Mouse (Mus musculus): ENCODE data around the gene Hcn2.
A peak's percentile ranks its signal among the peaks of the same experiment; 100 is the strongest.
"Not testable (repeated sequence)": the region's sequence is repeated elsewhere in the genome, so short reads cannot be mapped to it uniquely, and the experiment has no call there.

Hcn2 gene

DNA sequence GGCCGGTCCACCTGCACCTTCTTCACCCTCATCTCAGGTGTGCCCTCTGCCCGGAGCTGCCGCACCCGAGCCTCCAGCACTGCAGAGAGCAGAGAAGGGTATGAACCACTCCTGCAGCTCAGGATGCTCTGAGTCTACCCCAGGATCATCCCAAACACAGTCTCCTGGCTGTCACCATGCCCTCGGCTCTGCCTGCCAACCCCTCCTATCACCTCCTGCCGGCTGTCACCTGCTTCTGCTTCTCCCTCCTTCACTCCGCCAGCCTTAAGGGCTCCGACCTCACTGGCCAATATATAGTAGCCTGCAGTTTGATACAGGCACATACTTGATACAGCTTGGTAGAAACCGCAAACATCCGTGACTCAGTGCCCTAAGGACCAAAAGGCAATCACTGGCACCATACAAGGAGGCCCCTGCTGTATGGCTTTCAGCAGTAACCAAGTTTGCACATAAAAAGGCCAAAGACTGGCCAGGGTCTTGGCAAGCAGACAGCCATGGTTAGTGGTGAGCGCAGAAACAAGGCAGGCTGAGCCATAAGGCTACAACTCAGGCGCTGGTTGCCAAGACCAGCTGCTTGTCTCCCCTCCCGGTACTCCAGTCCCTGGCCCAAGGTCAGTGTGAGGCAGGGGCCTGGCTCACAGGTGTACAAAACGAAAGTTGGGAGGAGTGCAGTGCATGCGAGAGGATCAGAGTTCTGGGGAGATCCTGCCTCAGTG is 27.4 kb downstream of the Hcn2 start:
- no peak for DNase-seq (ENCODE audit: low read depth, low spot score)

DNA sequence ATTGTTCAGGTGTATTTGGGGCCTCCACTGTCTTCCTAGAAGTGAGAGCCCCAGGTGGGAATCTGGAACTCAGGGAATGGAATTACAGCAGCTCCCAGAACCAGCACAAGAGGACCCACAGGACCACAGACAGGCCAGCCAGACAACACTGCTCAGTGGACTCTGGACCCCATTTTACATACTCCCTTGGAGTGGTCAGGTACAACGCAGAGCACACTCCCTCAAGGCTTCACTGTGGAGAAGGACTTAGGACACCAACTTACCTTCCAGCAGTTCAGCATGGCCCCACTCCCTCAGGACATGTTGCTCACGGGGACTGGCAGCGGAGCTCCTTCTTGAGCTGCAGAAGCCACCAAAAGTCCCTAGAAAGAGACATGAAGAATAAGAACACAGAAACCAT is 29.0 kb downstream of the Hcn2 start:
- no peak for DNase-seq (ENCODE audit: low read depth, low spot score)

DNA sequence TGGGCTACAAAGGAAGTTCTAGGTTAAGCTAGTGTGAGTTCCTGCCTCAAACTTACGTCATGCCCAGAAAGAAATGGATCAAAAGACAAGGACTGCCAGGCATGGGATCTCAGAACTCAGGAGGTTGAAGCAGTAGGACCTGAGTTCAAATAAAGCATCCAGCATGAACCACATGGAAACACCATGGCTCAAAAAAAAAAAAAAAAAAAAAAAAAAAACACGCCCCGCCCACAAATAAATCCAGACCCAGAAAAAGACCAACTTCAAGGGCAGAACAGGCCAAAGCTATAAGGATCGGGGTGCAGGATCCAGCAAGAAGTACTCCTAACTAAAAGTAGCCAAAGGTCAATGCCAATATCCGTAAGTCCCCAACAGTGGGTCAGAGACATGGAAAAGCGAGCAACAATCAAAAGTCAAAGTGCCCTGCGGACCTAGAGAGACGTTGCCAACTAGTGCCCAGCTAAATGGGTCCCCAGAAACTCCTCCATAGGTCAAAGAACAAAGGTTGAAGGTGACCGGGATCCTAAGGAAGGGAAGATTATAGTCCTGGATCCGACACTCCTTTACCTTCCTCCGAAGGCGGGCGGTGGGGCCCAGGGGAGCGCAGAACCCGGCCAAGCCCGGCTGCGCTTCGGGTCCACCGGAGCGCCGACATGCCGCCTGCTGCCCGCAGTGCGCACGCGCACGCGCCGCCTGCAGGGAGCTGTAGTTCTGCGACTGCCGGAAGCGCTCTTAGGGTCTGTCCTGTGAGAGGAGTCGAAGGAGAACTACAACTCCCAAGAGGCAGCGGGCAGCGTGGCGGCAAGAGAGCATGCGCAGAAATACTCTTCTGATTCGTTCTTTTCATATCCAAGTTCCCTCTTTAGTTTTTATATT is 29.7 kb downstream of the Hcn2 start, which contains the start of gene Polrmt:
Polrmt (minus strand) TSS at position 684 of the 876 bp plus-strand sequence.
- DNase-seq (ENCODE audit: low read depth, low spot score): peak; percentile 97

DNA sequence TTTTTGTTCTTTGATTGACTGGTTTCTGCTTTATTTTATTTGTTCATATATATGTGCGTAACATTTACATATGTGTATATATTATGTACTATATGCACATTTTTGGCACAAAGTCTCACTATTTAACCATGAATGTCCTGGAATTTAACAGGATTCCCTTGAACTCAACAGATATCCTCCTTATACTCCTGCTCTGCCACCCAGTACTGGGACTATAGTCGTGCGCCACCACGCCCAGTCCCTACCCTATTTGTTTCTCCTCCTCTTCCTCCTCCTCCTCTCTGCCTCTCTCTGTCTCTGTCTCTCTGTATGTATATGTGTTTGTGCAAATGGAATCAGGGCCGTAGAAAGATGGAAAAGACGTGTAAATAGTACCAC is 30.3 kb downstream of the Hcn2 start:
- no peak for DNase-seq (ENCODE audit: low read depth, low spot score)

DNA sequence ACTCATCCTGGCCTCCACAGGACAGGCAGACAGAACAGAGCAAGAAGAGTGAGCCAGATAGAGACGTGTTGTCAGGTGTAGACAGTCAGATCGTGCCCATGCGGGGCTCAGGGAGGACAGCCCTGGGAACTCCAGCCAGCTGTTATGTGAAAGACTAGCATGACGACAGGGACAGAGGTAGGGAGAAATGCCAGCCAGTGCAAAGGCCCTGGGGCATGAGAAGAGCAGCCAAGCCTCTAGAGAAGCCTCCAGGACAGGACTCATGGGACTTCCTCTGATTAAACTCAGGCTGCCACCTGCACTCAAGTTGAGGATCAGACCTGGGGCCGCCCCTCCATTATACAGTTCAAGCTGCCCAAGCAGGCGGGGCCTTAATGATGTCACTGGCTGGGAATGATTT is 32.1 kb downstream of the Hcn2 start:
- no peak for DNase-seq (ENCODE audit: low read depth, low spot score)

DNA sequence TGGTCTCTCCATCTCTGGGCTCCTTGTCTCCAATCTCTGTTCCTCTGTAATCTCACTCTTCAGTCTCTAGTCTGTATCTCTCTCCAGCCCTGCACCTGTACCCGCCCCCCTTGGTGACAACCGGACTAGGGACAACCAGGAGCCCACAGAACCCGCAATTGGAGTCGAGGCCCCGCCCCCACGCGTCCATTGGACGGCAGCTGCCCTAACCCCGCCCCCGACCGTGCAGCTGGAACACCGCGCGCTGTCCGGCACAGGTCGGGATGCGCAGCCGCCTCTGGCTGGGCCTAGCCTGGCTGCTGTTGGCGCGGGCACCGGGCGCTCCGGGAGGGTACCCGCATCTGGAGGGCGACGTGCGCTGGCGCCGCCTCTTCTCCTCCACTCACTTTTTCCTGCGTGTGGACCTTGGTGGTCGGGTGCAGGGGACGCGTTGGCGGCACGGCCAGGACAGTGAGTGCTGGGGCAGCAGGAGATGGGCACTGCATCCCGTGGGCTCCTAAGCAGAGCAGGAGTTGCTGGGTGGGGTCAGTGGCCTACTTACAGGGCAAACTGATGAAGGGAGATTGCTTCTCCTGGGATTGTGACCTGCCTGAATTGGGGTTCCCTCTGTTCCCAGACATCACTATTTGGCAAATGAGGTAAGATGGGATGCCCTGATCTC is 38.6 kb downstream of the Hcn2 start, which contains the start of gene Fgf22:
Fgf22 (plus strand) TSS at position 221 of the 661 bp plus-strand sequence.
- no peak for DNase-seq (ENCODE audit: low read depth, low spot score)

DNA sequence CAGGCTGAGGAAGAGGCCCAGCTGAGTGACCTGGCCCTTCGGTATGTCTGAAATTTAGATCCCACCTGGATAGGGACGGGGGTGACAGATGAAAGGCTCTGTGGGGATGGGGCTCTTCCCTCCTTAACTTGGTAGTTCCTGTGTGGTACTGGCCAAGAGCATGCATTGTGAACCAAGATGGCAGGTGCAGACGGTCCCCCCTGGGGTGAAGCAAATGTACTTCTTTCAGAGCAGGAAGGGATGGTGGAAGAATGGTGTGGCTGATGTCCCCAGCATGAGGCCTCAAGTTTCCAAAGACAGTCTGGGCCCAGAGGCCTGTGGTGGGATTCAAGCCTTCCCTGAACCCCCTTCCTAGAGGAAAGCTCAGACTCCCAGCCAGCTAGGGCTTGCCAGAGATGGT is 39.4 kb downstream of the Hcn2 start:
- DNase-seq (ENCODE audit: low read depth, low spot score): no peak

DNA sequence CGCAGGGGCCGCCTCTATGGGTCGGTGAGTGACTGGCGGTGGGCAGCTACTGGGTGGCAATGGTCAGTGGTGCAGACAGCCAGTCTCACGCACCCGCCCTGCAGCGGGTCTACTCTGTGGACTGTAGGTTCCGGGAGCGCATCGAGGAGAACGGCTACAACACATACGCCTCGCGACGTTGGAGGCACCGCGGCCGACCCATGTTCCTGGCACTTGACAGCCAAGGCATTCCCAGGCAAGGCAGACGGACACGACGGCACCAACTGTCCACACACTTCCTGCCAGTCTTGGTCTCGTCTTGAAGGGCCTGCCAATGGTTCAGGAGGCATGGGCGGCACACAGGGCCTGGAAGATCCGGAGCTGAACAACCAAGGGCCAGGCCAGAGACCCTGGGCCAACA is 40.2 kb downstream of the Hcn2 start:
- no peak for DNase-seq (ENCODE audit: low read depth, low spot score)

DNA sequence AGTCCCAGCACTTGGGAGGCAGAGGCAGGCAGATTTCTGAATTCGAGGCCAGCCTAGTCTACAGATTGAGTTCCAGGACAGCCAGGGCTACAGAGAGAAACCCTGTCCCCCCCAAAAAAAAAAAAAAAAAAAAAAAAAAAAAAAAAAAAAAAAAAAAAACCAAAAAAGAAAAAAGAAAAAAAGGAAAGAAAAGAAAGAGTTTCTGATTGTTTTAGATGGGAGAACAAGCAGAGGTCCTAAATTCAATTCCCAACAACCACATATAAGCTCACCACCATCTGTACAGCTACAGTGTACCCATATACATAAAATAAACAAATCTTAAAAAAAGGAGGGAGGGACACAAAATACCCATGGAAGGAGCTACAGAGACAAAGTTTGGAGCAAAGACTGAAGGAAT is 43.2 kb downstream of the Hcn2 start:
- DNase-seq (ENCODE audit: low read depth, low spot score): not testable (repeated sequence)

DNA sequence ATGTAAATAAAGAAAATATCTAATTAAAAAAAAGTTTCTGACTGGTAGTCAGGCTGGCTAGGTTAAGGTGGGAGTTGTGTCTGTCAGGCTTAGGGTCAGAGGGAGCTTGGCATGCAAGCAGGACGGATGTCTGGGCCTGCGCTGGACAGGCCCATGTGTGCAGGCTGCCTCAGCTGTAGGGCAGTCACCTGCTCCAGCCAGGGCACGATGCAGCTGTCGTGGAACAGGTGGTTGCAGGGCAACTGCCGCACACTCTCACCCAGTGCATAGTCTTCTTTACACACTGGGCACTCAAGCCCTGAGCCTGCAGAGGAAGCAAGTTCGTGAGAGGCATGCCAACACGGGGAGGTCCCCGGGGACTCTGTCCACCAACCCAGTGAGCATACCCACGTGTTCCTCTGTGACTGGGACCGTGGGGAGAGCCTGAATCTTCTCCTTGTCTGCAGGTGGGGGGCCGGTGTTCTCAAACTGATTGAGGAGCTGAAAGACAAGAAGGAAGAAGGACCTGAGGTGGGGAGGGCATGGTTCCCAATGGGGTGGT is 44.2 kb downstream of the Hcn2 start:
- DNase-seq (ENCODE audit: low read depth, low spot score): no peak

DNA sequence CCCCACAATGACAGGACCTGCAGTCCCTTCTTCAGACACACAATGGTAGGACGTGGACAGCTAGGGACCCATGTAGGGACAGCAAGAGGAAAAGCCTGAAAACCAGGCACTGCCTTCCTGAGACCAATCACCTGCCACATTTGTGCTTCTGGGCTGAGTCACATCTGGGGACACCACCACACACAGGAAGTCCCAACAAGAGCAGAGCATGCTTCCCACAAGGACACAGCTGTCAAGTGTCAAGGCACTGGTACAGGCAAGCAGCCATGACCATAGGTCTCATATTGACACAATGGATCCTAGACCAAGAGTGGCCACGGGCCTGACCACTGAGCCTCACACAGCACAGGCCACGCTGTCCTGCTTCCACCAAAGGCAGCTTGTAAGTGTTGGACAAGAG is 46.4 kb downstream of the Hcn2 start:
- no peak for DNase-seq (ENCODE audit: low read depth, low spot score)

DNA sequence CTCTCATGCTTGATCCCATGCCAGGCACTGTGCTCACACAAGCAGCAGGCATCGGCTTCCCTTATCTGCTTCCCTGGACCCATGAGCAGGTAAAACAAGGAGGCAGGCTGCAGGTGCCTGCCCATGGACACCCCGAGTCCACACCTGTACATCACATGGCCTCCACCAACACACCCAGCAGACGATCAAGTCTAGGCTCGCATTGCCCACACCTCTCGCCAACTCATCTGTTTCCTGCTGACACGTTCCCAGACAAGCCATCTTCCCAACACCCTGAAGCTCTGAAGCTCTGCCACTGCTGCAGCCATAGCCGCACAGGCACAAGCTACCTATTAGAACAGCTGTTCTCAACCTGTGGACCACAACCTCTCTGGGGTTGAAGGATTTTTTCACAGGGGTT is 47.8 kb downstream of the Hcn2 start:
- DNase-seq (ENCODE audit: low read depth, low spot score): no peak

DNA sequence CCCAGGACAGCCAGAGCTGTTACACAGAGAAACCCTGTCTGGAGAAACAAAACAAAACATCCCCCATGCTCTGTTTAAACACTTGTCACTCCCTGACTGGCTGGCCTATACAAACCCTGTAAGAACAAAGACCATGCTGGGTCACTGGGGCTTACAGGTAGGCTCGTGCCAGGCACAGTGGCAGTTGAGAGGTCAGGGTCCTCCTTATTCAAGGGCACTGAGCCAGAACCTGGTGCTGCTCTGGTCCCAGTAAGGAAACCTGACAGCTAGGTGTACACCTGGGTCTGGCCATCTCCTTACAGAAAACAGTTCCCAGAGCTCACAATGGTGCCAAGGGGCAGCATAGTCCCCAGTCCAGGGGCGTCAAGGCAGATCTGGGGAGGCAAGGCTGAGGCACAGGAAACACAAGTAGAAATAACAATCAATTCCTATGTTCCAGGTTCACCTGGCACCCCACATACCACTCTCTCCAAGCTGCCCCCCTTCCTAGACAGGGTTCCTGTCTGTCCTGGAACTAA is 48.9 kb downstream of the Hcn2 start:
- no peak for DNase-seq (ENCODE audit: low read depth, low spot score)

DNA sequence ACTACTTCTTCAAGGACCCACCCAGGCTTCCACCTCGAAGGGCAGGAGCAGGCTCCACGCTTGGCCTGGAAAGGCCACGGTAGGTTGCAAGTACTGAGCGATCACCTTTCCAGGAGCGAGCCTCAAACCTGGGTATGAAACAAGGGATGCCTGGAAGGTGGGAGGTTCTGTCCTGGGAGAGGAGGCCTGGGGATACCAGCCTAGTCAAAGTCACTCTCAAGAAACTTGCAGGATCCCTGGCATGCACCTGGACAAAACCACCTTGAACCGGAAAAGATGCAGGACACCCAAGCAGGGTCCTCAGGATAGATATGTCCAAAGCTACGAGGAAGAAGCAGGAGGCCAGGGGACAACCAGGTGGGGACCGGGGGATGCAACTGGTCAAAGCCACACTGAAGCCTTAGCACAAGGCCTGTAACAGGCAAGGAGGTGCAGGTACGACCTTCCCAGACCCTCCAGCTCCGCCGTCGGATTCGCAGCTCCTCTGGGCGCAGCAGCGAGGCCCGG is 49.6 kb downstream of the Hcn2 start:
- DNase-seq (ENCODE audit: low read depth, low spot score): no peak

DNA sequence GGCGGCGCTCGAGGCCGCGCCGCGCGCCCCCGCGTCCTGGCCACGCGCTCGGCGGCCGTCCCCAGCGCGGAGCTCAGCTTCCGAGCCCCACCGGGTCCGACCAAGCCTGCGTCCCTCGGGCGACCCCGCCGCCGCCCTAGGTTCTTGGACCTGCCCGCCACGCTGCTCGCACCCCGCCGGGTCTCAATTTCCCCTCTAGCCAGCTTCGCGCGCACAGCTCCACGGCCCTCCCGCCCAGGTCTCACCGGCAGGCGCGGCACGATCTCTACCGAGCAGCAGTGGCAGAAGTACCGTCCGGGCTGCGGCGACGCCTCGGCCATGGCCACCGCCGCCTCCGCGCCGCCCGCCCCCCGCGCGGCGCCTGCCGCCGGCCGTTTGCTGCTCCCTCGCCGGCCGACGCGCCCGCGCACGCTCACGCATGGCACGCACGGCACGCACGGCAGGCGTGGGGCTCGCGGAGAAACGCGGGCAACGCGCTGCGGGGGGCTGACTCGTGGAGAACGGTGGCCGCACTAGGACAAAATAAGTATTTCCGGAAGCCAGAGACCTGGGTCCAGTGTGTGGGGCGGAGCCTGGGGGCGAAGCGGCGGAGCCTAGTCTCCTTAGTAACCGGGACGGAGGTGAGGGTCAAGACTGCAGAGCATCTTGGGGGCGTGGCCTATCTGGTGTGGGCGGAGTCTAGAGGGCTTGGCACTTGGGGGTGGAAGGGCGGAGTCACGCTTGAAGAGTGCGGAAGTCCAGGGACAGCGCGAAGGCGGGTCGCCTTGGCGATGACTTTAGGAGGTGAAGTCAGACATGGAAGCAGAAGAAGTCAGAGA is 50.3 kb downstream of the Hcn2 start, which contains the start of gene Rnf126:
Rnf126 (minus strand) TSS at position 445 of the 818 bp plus-strand sequence.
- peak; percentile 99 for DNase-seq (ENCODE audit: low read depth, low spot score)

DNA sequence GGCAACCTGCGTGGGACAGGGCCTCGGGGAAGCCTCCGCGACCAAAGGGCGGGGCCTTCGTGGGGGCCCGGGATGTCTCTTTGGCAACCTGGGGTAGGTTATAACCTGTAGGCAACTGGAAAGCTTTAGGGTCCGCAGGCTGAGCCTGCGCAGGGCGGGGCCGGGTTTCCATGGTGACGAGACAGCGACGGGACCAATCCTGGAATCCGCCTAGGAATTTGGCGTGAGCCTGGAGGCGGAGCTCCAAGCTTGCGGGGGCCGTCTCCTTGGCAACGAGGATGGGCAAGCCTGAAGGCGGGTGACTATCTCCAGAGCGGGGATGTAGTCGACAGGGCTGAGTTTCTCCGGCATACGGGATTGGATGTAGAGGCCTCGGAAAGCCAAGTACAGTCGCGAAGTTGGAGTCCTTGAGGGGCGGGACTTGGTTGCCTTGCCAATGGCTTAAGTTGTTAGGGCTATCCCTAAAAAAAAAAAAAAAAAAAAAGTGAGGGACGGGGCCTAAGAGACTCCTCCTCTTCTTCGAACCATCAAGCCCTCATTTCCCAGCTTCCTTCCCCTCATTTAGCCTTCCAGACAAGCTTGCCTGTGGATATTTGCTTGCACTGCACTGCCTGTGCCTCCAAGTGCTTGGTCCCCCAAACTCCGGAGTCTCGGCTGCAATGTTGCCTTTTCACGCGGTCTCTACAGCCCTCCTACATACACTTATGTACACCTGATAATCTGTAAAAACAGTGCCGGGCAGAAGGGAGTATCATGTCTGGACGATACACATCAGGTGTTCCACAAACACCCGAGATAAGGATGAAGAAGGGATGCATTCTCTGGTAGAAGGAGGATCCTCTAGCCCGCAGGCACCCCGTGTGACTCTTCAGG is 51.2 kb downstream of the Hcn2 start:
- peak; percentile 93 for DNase-seq (ENCODE audit: low read depth, low spot score)

DNA sequence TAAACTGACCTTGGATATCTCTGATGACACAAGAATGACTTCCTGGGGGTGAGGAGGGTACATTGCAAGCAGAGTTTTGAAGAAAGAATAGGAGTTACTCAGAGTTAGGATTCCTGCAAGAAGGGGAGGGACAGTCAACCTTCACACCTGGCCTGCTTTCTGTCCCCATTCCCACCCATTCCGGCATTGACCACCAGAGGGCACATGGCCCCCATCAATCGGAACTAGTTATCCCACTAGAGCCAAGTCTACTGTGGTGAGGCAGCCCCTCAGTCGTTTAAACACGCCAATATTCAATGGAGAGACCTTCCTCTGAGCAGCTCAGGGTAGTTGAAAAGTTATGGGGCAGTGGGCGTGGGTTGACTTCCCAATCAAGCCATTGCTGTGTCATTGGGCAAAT is 52.0 kb downstream of the Hcn2 start:
- peak; percentile 84 for DNase-seq (ENCODE audit: low read depth, low spot score)

DNA sequence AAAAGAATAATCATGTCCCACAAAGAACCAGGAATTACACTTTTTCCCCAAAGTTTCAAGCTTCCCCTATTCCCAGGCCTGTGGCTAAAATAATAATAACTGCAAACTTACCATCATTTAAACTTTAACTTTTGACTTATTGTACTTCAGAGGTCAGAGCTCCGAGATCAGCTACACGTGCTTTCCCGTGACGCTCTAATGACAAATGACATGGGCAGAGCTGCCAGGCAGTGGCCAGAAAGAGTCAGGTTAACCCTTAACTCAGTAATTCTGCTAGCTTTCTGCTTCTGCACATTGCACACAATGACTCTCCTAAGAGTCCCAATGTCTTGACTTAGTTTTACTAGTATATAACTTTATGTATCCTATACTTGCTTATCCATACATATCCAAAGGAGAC is 52.9 kb downstream of the Hcn2 start:
- no peak for DNase-seq (ENCODE audit: low read depth, low spot score)

DNA sequence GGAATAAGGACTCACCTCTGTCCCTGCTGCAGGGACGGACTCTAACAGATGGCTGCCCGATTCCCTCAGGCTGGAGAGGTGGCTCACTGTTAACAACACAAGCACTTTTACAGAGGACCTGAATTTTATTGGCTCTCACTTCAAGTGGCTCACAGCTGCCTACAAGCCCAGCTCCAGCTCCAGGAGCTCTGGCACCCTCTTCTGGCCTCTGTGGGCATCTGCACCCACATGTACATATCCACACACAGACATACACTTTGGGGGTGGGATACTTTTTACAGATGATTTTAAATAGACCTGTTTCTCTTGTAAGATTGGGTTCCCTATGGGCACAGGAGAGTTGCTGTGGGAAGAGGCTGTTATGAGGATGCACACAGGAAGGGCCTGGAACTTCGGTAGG is 55.9 kb downstream of the Hcn2 start:
- no peak for DNase-seq (ENCODE audit: low read depth, low spot score)

DNA sequence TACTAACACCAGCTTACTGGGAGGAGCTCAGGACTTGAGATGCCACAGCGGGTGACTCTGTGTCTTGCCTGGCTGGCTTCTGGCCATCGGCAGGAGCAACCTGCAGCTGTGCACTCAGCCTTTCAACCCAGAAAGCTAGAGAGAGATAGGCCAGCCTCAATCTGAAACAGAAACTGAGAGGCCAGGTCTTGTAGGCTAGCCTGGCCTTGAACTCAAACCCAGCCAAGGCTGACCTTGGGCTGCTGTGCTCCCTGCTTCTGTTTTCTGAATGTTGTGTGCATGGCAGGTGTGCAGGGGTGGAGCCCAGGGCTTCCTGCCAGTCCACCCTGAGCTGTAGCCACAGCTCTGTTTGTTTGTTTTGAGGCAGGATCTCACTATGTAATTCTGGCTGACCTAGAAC is 56.8 kb downstream of the Hcn2 start:
- no peak for DNase-seq (ENCODE audit: low read depth, low spot score)

Measured in forelimb bud, embryonic 11.5 days (tissue).